Mouse (Mus musculus) large intestine, adult 2 months (tissue): ENCODE data around the gene a. TPM values are rescaled to one million over a fixed set of nuclear protein-coding genes. Genes with fewer than 3 reads are reported as not detected.

Source experiments
- polyA plus RNA-seq: library from polyadenylated mRNA; depleted of rRNA; stranded (reverse); fragments of >200 nt; gene quantifications from 2 replicates; pipeline ENCODE4 v1.2.3, GENCODE M21; 2012; rRNA removed

Gene a
- polyA plus RNA-seq, 1 experiment: 0.36 TPM

Other genes with a start within 250 kb of the a start
- not detected in 2 replicates for gene 1700003F12Rik, start 244.3 kb upstream of the a start, polyA plus RNA-seq
- not detected in 2 replicates for gene Actl10, start 239.6 kb upstream of the a start, polyA plus RNA-seq
- gene Necab3, start 232.5 kb upstream of the a start, polyA plus RNA-seq: 0.64 and 0.83 TPM in 2 replicates
- gene E2f1, start 221.5 kb upstream of the a start, polyA plus RNA-seq: 9.2 and 9.5 TPM in 2 replicates
- gene Pxmp4, start 187.7 kb upstream of the a start, polyA plus RNA-seq: 22.7 and 26.2 TPM in 2 replicates
- gene Zfp341, start 178.1 kb upstream of the a start, polyA plus RNA-seq: 3.2 and 4.4 TPM in 2 replicates
- gene 4930519P11Rik, start 178.0 kb upstream of the a start, polyA plus RNA-seq: 0.73 TPM in 1 of 2 replicates, not detected in the other
- gene Chmp4b, start 139.7 kb upstream of the a start, polyA plus RNA-seq: 187 and 196 TPM in 2 replicates
- not detected in 2 replicates for gene Gm14214, start 21.4 kb upstream of the a start, polyA plus RNA-seq
- 205 and 206 TPM in 2 replicates for gene Raly, start 306 bp upstream of the a start, polyA plus RNA-seq
- gene Eif2s2, start 101.5 kb downstream of the a start, polyA plus RNA-seq: 14.7 and 21.1 TPM in 2 replicates
- gene Gm14226, start 226.9 kb downstream of the a start, polyA plus RNA-seq: 0.04 and 0.05 TPM in 2 replicates